Mouse (Mus musculus): ENCODE data around the gene Sft2d2.

The Sft2d2 gene

GRCm38 (mm10) chr1:165190571-165191273 is 3.5 kb downstream of the Sft2d2 start:
- DNase-seq (ENCODE audit: low spot score in 2 of 2): no peak

- no peak for DNase-seq (ENCODE audit: low spot score in 2 of 2)
Measured at GRCm38 (mm10) chr1:165190068-165190467, 4.2 kb downstream of the Sft2d2 start.

GRCm38 (mm10) chr1:165188806-165189580 is 5.2 kb downstream of the Sft2d2 start:
- no peak for DNase-seq (ENCODE audit: low spot score in 2 of 2)

- DNase-seq (ENCODE audit: low spot score in 2 of 2): no peak
Measured at GRCm38 (mm10) chr1:165187357-165187756, 6.9 kb downstream of the Sft2d2 start.

- no peak for DNase-seq (ENCODE audit: low spot score in 2 of 2)
Measured at GRCm38 (mm10) chr1:165186491-165186890, 7.7 kb downstream of the Sft2d2 start.

GRCm38 (mm10) chr1:165185116-165185515 is 9.1 kb downstream of the Sft2d2 start:
- DNase-seq (ENCODE audit: low spot score in 2 of 2): no peak

GRCm38 (mm10) chr1:165184178-165184577 is 10.1 kb downstream of the Sft2d2 start:
- no peak for DNase-seq (ENCODE audit: low spot score in 2 of 2)

- no peak for DNase-seq (ENCODE audit: low spot score in 2 of 2)
Measured at GRCm38 (mm10) chr1:165183400-165183799, 10.8 kb downstream of the Sft2d2 start.

GRCm38 (mm10) chr1:165179321-165179720 is 14.9 kb downstream of the Sft2d2 start:
- no peak for DNase-seq (ENCODE audit: low spot score in 2 of 2)

GRCm38 (mm10) chr1:165178075-165178474 is 16.2 kb downstream of the Sft2d2 start:
- DNase-seq (ENCODE audit: low spot score in 2 of 2): no peak

- no peak for DNase-seq (ENCODE audit: low spot score in 2 of 2)
Measured at GRCm38 (mm10) chr1:165174059-165174616, 20.1 kb downstream of the Sft2d2 start.

GRCm38 (mm10) chr1:165171277-165171676 is 23.0 kb downstream of the Sft2d2 start:
- no peak for DNase-seq (ENCODE audit: low spot score in 2 of 2)

- DNase-seq (ENCODE audit: low spot score in 2 of 2): no peak
Measured at GRCm38 (mm10) chr1:165170157-165170556, 24.1 kb downstream of the Sft2d2 start.

GRCm38 (mm10) chr1:165169462-165169861 is 24.8 kb downstream of the Sft2d2 start:
- no peak for DNase-seq (ENCODE audit: low spot score in 2 of 2)

GRCm38 (mm10) chr1:165164920-165165319 is 29.3 kb downstream of the Sft2d2 start:
- DNase-seq (ENCODE audit: low spot score in 2 of 2): no peak

GRCm38 (mm10) chr1:165160723-165161405 is 33.4 kb downstream of the Sft2d2 start, which contains the start of gene Tbx19:
Gene Tbx19, minus strand, starts transcription at chr1:165160773.
- no peak for DNase-seq (ENCODE audit: low spot score in 2 of 2)

- DNase-seq (ENCODE audit: low spot score in 2 of 2): no peak
Measured at GRCm38 (mm10) chr1:165158841-165159240, 35.4 kb downstream of the Sft2d2 start.

GRCm38 (mm10) chr1:165154162-165154561 is 40.1 kb downstream of the Sft2d2 start:
- no peak for DNase-seq (ENCODE audit: low spot score in 2 of 2)

GRCm38 (mm10) chr1:165151216-165151615 is 43.0 kb downstream of the Sft2d2 start:
- no peak for DNase-seq (ENCODE audit: low spot score in 2 of 2)

- no peak for DNase-seq (ENCODE audit: low spot score in 2 of 2)
Measured at GRCm38 (mm10) chr1:165142343-165142916, 51.8 kb downstream of the Sft2d2 start.

- no peak for DNase-seq (ENCODE audit: low spot score in 2 of 2)
Measured at GRCm38 (mm10) chr1:165140227-165140626, 54.0 kb downstream of the Sft2d2 start.

GRCm38 (mm10) chr1:165133858-165134257 is 60.4 kb downstream of the Sft2d2 start:
- no peak for DNase-seq (ENCODE audit: low spot score in 2 of 2)

Data from spleen, postnatal 4 days (tissue).